Mouse (Mus musculus): ENCODE measurements at regions not wholly inside any gene's neighbourhood (a gene's known extent, or its start where the extent isn't known, plus 50 kb on each side); places are given as distances from the start of the nearest gene placed in this dataset.
A peak's percentile ranks its signal among the peaks of the same experiment; 100 is the strongest.

- H3K27ac ChIP-seq (ENCODE audit: low read depth) = no peak overlapping the region
- DNase-seq (no peak), ATAC-seq (ENCODE audit: insufficient read depth) (no peak)
- no peak overlapping the region for H3K9ac ChIP-seq
- no peaks in the 10 kb centered on the region for H3K4me1 ChIP-seq (ENCODE audit: insufficient read depth)
- no peak overlapping the region for H3K4me3 ChIP-seq (ENCODE audit: low read depth, low read length)
- H3K36me3 ChIP-seq (ENCODE audit: insufficient read depth) = no peaks in the 10 kb centered on the region
- no peaks in the 10 kb centered on the region for H3K27me3 ChIP-seq (ENCODE audit: insufficient read depth, low read length)
- TF ChIP-seq CTCF (IDR thresholded peaks at IDR 0.05; ENCODE audit: low read depth) = no peak
- no peak overlapping the region for H3K4me2 ChIP-seq
- WGBS = 73% methylated on average over 4 of the region's 4 CpGs
- no peaks in the 10 kb centered on the region for H3K9me3 ChIP-seq (ENCODE audit: low read depth, low read length)
These were observed 451.7 kb downstream of the Ube2dnl2 start for GRCm38 (mm10) chrX:115359111-115359510.

GRCm38 (mm10) chrX:115396373-115396772 lies 489.0 kb downstream of the Ube2dnl2 start:
- 26% methylated on average over 3 of the region's 3 CpGs for WGBS
- no peak overlapping the region for H3K9ac ChIP-seq
- no peaks in the 10 kb centered on the region for H3K9me3 ChIP-seq (ENCODE audit: low read depth, low read length)
- H3K4me1 ChIP-seq (ENCODE audit: insufficient read depth) = no peaks in the 10 kb centered on the region
- peak; percentile 15; the same call in 1 of the 2 replicates for TF ChIP-seq CTCF (IDR thresholded peaks at IDR 0.05; ENCODE audit: low read depth)
- H3K27ac ChIP-seq (ENCODE audit: low read depth) = no peak overlapping the region
- no peak overlapping the region for H3K4me2 ChIP-seq
- H3K36me3 ChIP-seq (ENCODE audit: insufficient read depth) = no peaks in the 10 kb centered on the region
- ATAC-seq (ENCODE audit: insufficient read depth) (no peak), DNase-seq (peak; percentile 51)
- no peaks in the 10 kb centered on the region for H3K27me3 ChIP-seq (ENCODE audit: insufficient read depth, low read length)
- H3K4me3 ChIP-seq (ENCODE audit: low read depth, low read length) = no peak overlapping the region

All from lung, embryonic 14.5 days (tissue).